ENCODE assay signal across 8 mouse cellular contexts in genomic region chr9:47587577-47588194, GRCm38 (mm10). TPM values are rescaled to one million over a fixed set of nuclear protein-coding genes. Genes with fewer than 3 reads are reported as not detected.
A peak's percentile ranks its signal among the peaks of the same experiment; 100 is the strongest.
DNase-seq lines count a peak whose midpoint lies in the region; ATAC-seq and TF ChIP-seq lines count a peak whose summit lies in the region.

No protein-coding gene starts in this region.

- intact Hi-C loops in heart, postnatal 14 days (cut with DNase I): no loop called here

- no peaks in the 10 kb centered on the region for H3K9me3 ChIP-seq in kidney, embryonic 15.5 days (replicated peaks)
- H3K9me3 ChIP-seq in lung, embryonic 16.5 days (ENCODE audit: control insufficient read depth, low read length): no peaks in the 10 kb centered on the region
- no peaks in the 10 kb centered on the region for H3K9me3 ChIP-seq in hindbrain, embryonic 12.5 days (replicated peaks)

- 57% methylated on average over 7 of the region's 7 CpGs for WGBS in kidney, adult 2 months
- 59% methylated on average over 7 of the region's 7 CpGs for whole genome bisulfite sequencing in kidney, embryonic 15.5 days
- WGBS in lung, embryonic 16.5 days: 34% methylated on average over 7 of the region's 7 CpGs
- WGBS in hindbrain, embryonic 12.5 days: 65% methylated on average over 7 of the region's 7 CpGs

- no peak overlapping the region for H3K4me3 ChIP-seq in kidney, adult 2 months (ENCODE audit: insufficient read depth, low read depth, low read length)
- H3K4me3 ChIP-seq in kidney, embryonic 15.5 days (replicated peaks): no peak overlapping the region
- no peak overlapping the region for H3K4me3 ChIP-seq in lung, embryonic 16.5 days (ENCODE audit: low read length)
- H3K4me3 ChIP-seq in hindbrain, embryonic 12.5 days: no peak overlapping the region

- H3K36me3 ChIP-seq in kidney, adult 2 months (ENCODE audit: control insufficient read depth, insufficient read depth, low read length): no peaks in the 10 kb centered on the region
- no peaks in the 10 kb centered on the region for H3K36me3 ChIP-seq in kidney, embryonic 15.5 days
- no peaks in the 10 kb centered on the region for H3K36me3 ChIP-seq in lung, embryonic 16.5 days (ENCODE audit: control insufficient read depth, insufficient read depth, low read length)
- H3K36me3 ChIP-seq in hindbrain, embryonic 12.5 days: no peaks in the 10 kb centered on the region

- no peak overlapping the region for H3K27ac ChIP-seq in kidney, adult 2 months (ENCODE audit: insufficient read depth, low read depth, low read length)
- H3K27ac ChIP-seq in kidney, embryonic 15.5 days: no peak overlapping the region
- no peak overlapping the region for H3K27ac ChIP-seq in lung, embryonic 16.5 days (ENCODE audit: low read length)
- H3K27ac ChIP-seq in hindbrain, embryonic 12.5 days: no peak overlapping the region

- no peaks in the 10 kb centered on the region for H3K4me1 ChIP-seq in kidney, adult 2 months (ENCODE audit: control insufficient read depth, insufficient read depth, low read length)
- H3K4me1 ChIP-seq in kidney, embryonic 15.5 days: peaks cover 11% of the 10 kb centered on the region; the same call in 1 of the 2 replicates
- H3K4me1 ChIP-seq in lung, embryonic 16.5 days (replicated peaks; ENCODE audit: control insufficient read depth, insufficient read depth, low read length): peaks cover 15% of the 10 kb centered on the region
- H3K4me1 ChIP-seq in hindbrain, embryonic 12.5 days: peaks cover 33% of the 10 kb centered on the region

- TF ChIP-seq CTCF in kidney, adult 2 months (conservative IDR thresholded peaks at IDR 0.05; ENCODE audit: insufficient read depth, insufficient read length, low read depth, low read length): peak; percentile 51

- no peaks in the 10 kb centered on the region for H3K27me3 ChIP-seq in kidney, adult 2 months (replicated peaks; ENCODE audit: control insufficient read depth, insufficient read depth, low read length)
- no peaks in the 10 kb centered on the region for H3K27me3 ChIP-seq in kidney, embryonic 15.5 days
- H3K27me3 ChIP-seq in lung, embryonic 16.5 days (ENCODE audit: control insufficient read depth, insufficient read depth, low read depth, low read length): no peaks in the 10 kb centered on the region
- no peaks in the 10 kb centered on the region for H3K27me3 ChIP-seq in hindbrain, embryonic 12.5 days

- no peak for ATAC-seq in kidney, embryonic 15.5 days (replicated peaks; ENCODE audit: low FRiP score)
- ATAC-seq in lung, embryonic 16.5 days (ENCODE audit: low read depth): peak; percentile 65; the same call in 1 of the 2 replicates
- ATAC-seq in hindbrain, embryonic 12.5 days (ENCODE audit: low FRiP score): no peak

- H3K4me2 ChIP-seq in kidney, embryonic 15.5 days: no peak overlapping the region
- no peak overlapping the region; the same call in 1 of the 2 replicates for H3K4me2 ChIP-seq in lung, embryonic 16.5 days (ENCODE audit: low read depth, low read length)
- H3K4me2 ChIP-seq in hindbrain, embryonic 12.5 days (replicated peaks): no peak overlapping the region

- TF ChIP-seq POLR2A in kidney, adult 2 months (IDR thresholded peaks at IDR 0.05; ENCODE audit: low read depth, low read length): no peak

- no peak overlapping the region for H3K9ac ChIP-seq in kidney, embryonic 15.5 days
- H3K9ac ChIP-seq in lung, embryonic 16.5 days (ENCODE audit: low read length): no peak overlapping the region
- H3K9ac ChIP-seq in hindbrain, embryonic 12.5 days: no peak overlapping the region

- peak; percentile 53 for DNase-seq in kidney, adult 2 months
- peak; percentile 62 for DNase-seq in ES-CJ7 (ENCODE audit: low read depth, low spot score)
- DNase-seq in adrenal gland, postnatal 36 days: peak; percentile 28 to 52
- DNase-seq in heart, postnatal 14 days: peak; percentile 16 to 35
- DNase-seq in spleen, postnatal 4 days (ENCODE audit: low spot score in 2 of 2): no peak

RNA-seq across cellular contexts. Expression of gene Cadm1, which starts 57.7 kb away (rescaled TPM):
- 5.2 and 6.0 TPM in 2 replicates for polyA plus RNA-seq in kidney, adult 2 months (2012; rRNA removed)
- 68.8 and 72.2 TPM in 2 replicates for polyA plus RNA-seq in kidney, embryonic 15.5 days (2015; fragmentation: Nextera tagmentation; extraction: Ambion mirVana)
- 10 to 100 TPM; 31.6 to 38.0 TPM for total RNA-seq in adrenal gland, postnatal 36 days (2021)
- 1 to 10 TPM; 2.1 to 2.5 TPM for total RNA-seq in heart, postnatal 14 days (2021)
- 91.7 and 96.0 TPM in 2 replicates for polyA plus RNA-seq in lung, embryonic 16.5 days (2015; fragmentation: Nextera tagmentation; extraction: Ambion mirVana)
- polyA plus RNA-seq in hindbrain, embryonic 12.5 days (2016; fragmentation: Nextera tagmentation; extraction: Ambion mirVana): 120 and 132 TPM in 2 replicates

Comparison
In these comparisons a context has a peak if more than half of its experiments do, and no peak if none do; other contexts are left out.
1. DNase-seq: peak in kidney, adult 2 months (single experiment), ES-CJ7 (single experiment), adrenal gland, postnatal 36 days (2 of 2) and heart, postnatal 14 days (2 of 2); none in spleen, postnatal 4 days (0 of 2).